Mouse (Mus musculus): ENCODE results near the gene Faap20. TPM values are rescaled to one million over a fixed set of nuclear protein-coding genes. Genes with fewer than 3 reads are reported as not detected.

The Faap20 gene
- 61.4 and 66.6 TPM in 2 replicates for polyA plus RNA-seq (2015; fragmentation: Nextera tagmentation; extraction: Ambion mirVana)

GRCm38 (mm10) chr4:155249648-155250351 is at the start of gene Faap20:
Faap20 (plus strand) TSS chr4:155249802.
- peak within 1 kb of the TSS; percentile 94 for H3K27ac ChIP-seq (ENCODE audit: low read length)
- H3K4me1 ChIP-seq (ENCODE audit: insufficient read depth, low read depth, low read length), result peaks cover 6% of the 10 kb centered on the region
- H3K4me2 ChIP-seq (replicated peaks; ENCODE audit: low read depth, low read length), result peak within 1 kb of the TSS; percentile 89
- ATAC-seq (peak; percentile 90), DNase-seq (ENCODE audit: low spot score) (peak; percentile 97)
- under 1% methylated on average over 32 of the region's 58 CpGs for WGBS
- H3K9ac ChIP-seq (replicated peaks; ENCODE audit: low read depth), result peak within 1 kb of the TSS; percentile 75
- no peaks in the 10 kb centered on the region for H3K36me3 ChIP-seq (ENCODE audit: insufficient read depth, low read length)
- peak within 1 kb of the TSS; percentile 63 for H3K4me3 ChIP-seq (ENCODE audit: low read depth, low read length)
- no peaks in the 10 kb centered on the region for H3K27me3 ChIP-seq (replicated peaks; ENCODE audit: insufficient read depth, low read length)
- no peaks in the 10 kb centered on the region for H3K9me3 ChIP-seq (ENCODE audit: low read length)
- TF ChIP-seq CTCF (IDR thresholded peaks at IDR 0.05) (no peak; the same call in 1 of the 2 replicates), EP300 (IDR thresholded peaks at IDR 0.05) (peak; percentile 26; the same call in 1 of the 2 replicates)

GRCm38 (mm10) chr4:155200861-155201390 is 48.7 kb upstream of the Faap20 start:
- H3K4me1 ChIP-seq (ENCODE audit: insufficient read depth, low read depth, low read length), result peaks cover 32% of the 10 kb centered on the region; the same call in 1 of the 2 replicates
- no peak overlapping the region for H3K9ac ChIP-seq (replicated peaks; ENCODE audit: low read depth)
- ATAC-seq, result peak; percentile 60
- no peaks in the 10 kb centered on the region for H3K9me3 ChIP-seq (ENCODE audit: low read length)
- H3K27ac ChIP-seq (ENCODE audit: low read length), result peak overlapping the region; percentile 71
- H3K4me2 ChIP-seq (replicated peaks; ENCODE audit: low read depth, low read length), result no peak overlapping the region
- peak; percentile 78 for DNase-seq (ENCODE audit: low spot score)
- H3K4me3 ChIP-seq (ENCODE audit: low read depth, low read length), result no peak overlapping the region
- no peaks in the 10 kb centered on the region for H3K27me3 ChIP-seq (replicated peaks; ENCODE audit: insufficient read depth, low read length)
- TF ChIP-seq CTCF (IDR thresholded peaks at IDR 0.05) (no peak), EP300 (IDR thresholded peaks at IDR 0.05) (peak; percentile 69)
- no peaks in the 10 kb centered on the region for H3K36me3 ChIP-seq (ENCODE audit: insufficient read depth, low read length)
- WGBS, result 64% methylated on average over 3 of the region's 3 CpGs

- ATAC-seq, result no peak
Measured at GRCm38 (mm10) chr4:155201764-155202163, 47.8 kb upstream of the Faap20 start.

GRCm38 (mm10) chr4:155205919-155206318 is 43.7 kb upstream of the Faap20 start:
- Histone ChIP-seq H3K9ac (replicated peaks; ENCODE audit: low read depth) (no peak overlapping the region), H3K27ac (ENCODE audit: low read length) (0 out of 2 replicates have a peak overlapping the region, but pooled peaks have one; percentile 16), H3K4me2 (replicated peaks; ENCODE audit: low read depth, low read length) (no peak overlapping the region), H3K36me3 (ENCODE audit: insufficient read depth, low read length) (no peaks in the 10 kb centered on the region), H3K4me3 (ENCODE audit: low read depth, low read length) (no peak overlapping the region), H3K9me3 (ENCODE audit: low read length) (no peaks in the 10 kb centered on the region), H3K27me3 (replicated peaks; ENCODE audit: insufficient read depth, low read length) (no peaks in the 10 kb centered on the region), H3K4me1 (ENCODE audit: insufficient read depth, low read depth, low read length) (peaks cover 31% of the 10 kb centered on the region)
- DNase-seq (ENCODE audit: low spot score) (peak; percentile 61), ATAC-seq (peak; percentile 68)
- TF ChIP-seq CTCF (IDR thresholded peaks at IDR 0.05), result no peak
- TF ChIP-seq EP300 (IDR thresholded peaks at IDR 0.05), result no peak
- 43% methylated on average over 6 of the region's 6 CpGs for WGBS

More at GRCm38 (mm10) chr4:155201764-155202163, 47.8 kb upstream of the Faap20 start:
- DNase-seq (ENCODE audit: low spot score), result no peak
- 65% methylated on average over 7 of the region's 7 CpGs for WGBS
- Histone ChIP-seq H3K27ac (ENCODE audit: low read length) (peak overlapping the region; percentile 71), H3K27me3 (replicated peaks; ENCODE audit: insufficient read depth, low read length) (no peaks in the 10 kb centered on the region), H3K9ac (replicated peaks; ENCODE audit: low read depth) (no peak overlapping the region), H3K9me3 (ENCODE audit: low read length) (no peaks in the 10 kb centered on the region), H3K36me3 (ENCODE audit: insufficient read depth, low read length) (no peaks in the 10 kb centered on the region), H3K4me1 (ENCODE audit: insufficient read depth, low read depth, low read length) (peaks cover 32% of the 10 kb centered on the region; the same call in 1 of the 2 replicates), H3K4me2 (replicated peaks; ENCODE audit: low read depth, low read length) (no peak overlapping the region), H3K4me3 (ENCODE audit: low read depth, low read length) (no peak overlapping the region)
- TF ChIP-seq CTCF (IDR thresholded peaks at IDR 0.05), result no peak

GRCm38 (mm10) chr4:155206498-155206897 is 43.1 kb upstream of the Faap20 start:
- WGBS, result 55% methylated on average over 6 of the region's 8 CpGs
- H3K4me2 ChIP-seq (replicated peaks; ENCODE audit: low read depth, low read length), result no peak overlapping the region
- H3K27ac ChIP-seq (ENCODE audit: low read length), result no peak overlapping the region
- DNase-seq (ENCODE audit: low spot score), result no peak
- H3K9ac ChIP-seq (replicated peaks; ENCODE audit: low read depth), result no peak overlapping the region
- no peaks in the 10 kb centered on the region for H3K27me3 ChIP-seq (replicated peaks; ENCODE audit: insufficient read depth, low read length)
- ATAC-seq, result no peak
- peaks cover 28% of the 10 kb centered on the region for H3K4me1 ChIP-seq (ENCODE audit: insufficient read depth, low read depth, low read length)
- TF ChIP-seq EP300 (IDR thresholded peaks at IDR 0.05) (no peak; the same call in 1 of the 2 replicates), CTCF (IDR thresholded peaks at IDR 0.05) (no peak)
- no peaks in the 10 kb centered on the region for H3K9me3 ChIP-seq (ENCODE audit: low read length)
- H3K36me3 ChIP-seq (ENCODE audit: insufficient read depth, low read length), result no peaks in the 10 kb centered on the region
- H3K4me3 ChIP-seq (ENCODE audit: low read depth, low read length), result no peak overlapping the region

GRCm38 (mm10) chr4:155207841-155208240 is 41.8 kb upstream of the Faap20 start:
- no peaks in the 10 kb centered on the region for H3K36me3 ChIP-seq (ENCODE audit: insufficient read depth, low read length)
- peak; percentile 16 for DNase-seq (ENCODE audit: low spot score)
- H3K4me2 ChIP-seq (replicated peaks; ENCODE audit: low read depth, low read length), result no peak overlapping the region
- no peak for ATAC-seq
- H3K9ac ChIP-seq (replicated peaks; ENCODE audit: low read depth), result no peak overlapping the region
- peaks cover 23% of the 10 kb centered on the region for H3K4me1 ChIP-seq (ENCODE audit: insufficient read depth, low read depth, low read length)
- H3K9me3 ChIP-seq (ENCODE audit: low read length), result no peaks in the 10 kb centered on the region
- 0 out of 2 replicates have a peak overlapping the region, but pooled peaks have one; percentile 21 for H3K27ac ChIP-seq (ENCODE audit: low read length)
- 44% methylated on average over 3 of the region's 3 CpGs for WGBS
- TF ChIP-seq CTCF (IDR thresholded peaks at IDR 0.05) (no peak), EP300 (IDR thresholded peaks at IDR 0.05) (no peak)
- H3K4me3 ChIP-seq (ENCODE audit: low read depth, low read length), result no peak overlapping the region
- H3K27me3 ChIP-seq (replicated peaks; ENCODE audit: insufficient read depth, low read length), result no peaks in the 10 kb centered on the region

Measured in lung, postnatal 0 days (tissue).